Mouse (Mus musculus) ES-Bruce4 (cell line): Measurements from ENCODE around the gene Foxa3. TPM values are rescaled to one million over a fixed set of nuclear protein-coding genes. Genes with fewer than 3 reads are reported as not detected.

Source experiments
- H3K27ac ChIP-seq: 2 replicates; pipeline ENCODE4 v1.5.1; 2012; ENCODE audit warnings: low read length, inconsistent platforms; ENCODE audit not compliant: insufficient read depth
- H3K27me3 ChIP-seq: 2 replicates; pipeline ENCODE4 v1.6.1; 2012; ENCODE audit warnings: mild to moderate bottlenecking, low read length, inconsistent platforms; ENCODE audit not compliant: control insufficient read depth, poor library complexity, insufficient read depth, severe bottlenecking
- H3K36me3 ChIP-seq: 2 replicates; pipeline ENCODE4 v1.6.1; 2012; ENCODE audit warnings: inconsistent platforms, mild to moderate bottlenecking, low read length, moderate library complexity; ENCODE audit not compliant: control insufficient read depth, poor library complexity, insufficient read depth, severe bottlenecking
- H3K4me1 ChIP-seq: one replicate; pipeline ENCODE4 v1.8.1; 2011; ENCODE audit warnings: low read length; ENCODE audit not compliant: control insufficient read depth, insufficient read depth
- H3K4me3 ChIP-seq: 2 replicates; pipeline ENCODE4 v1.5.1; 2011; ENCODE audit warnings: low read depth, mild to moderate bottlenecking, low read length
- H3K9ac ChIP-seq: 2 replicates; pipeline ENCODE4 v1.6.1; 2012; ENCODE audit warnings: low read depth, mild to moderate bottlenecking, inconsistent platforms; ENCODE audit not compliant: poor library complexity, severe bottlenecking
- H3K9me3 ChIP-seq: replicated peaks from 2 replicates; pipeline ENCODE4 v1.6.1; 2012; ENCODE audit warnings: mild to moderate bottlenecking, low read length, inconsistent platforms; ENCODE audit not compliant: control insufficient read depth, poor library complexity, insufficient read depth, severe bottlenecking
- CTCF ChIP-seq: IDR thresholded peaks from one replicate; pipeline ENCODE4 v1.8.1; 2011; ENCODE audit warnings: low read depth, low read length
- EP300 ChIP-seq: IDR thresholded peaks from 2 replicates; pipeline ENCODE4 v1.6.1; 2011; ENCODE audit warnings: low read depth, low read length; ENCODE audit not compliant: insufficient read depth
- POLR2A ChIP-seq: IDR thresholded peaks from one replicate; pipeline ENCODE4 v1.8.1; 2011; ENCODE audit warnings: low read length; ENCODE audit not compliant: insufficient read depth
- polyA plus RNA-seq: library from polyadenylated mRNA; stranded (reverse); fragments of >200 nt; gene quantifications from 2 replicates; pipeline ENCODE4 v1.2.4, GENCODE M21; 2011; ENCODE audit warnings: low read depth; ENCODE audit not compliant: missing spikeins, insufficient read depth, insufficient read length

Gene Foxa3
- polyA plus RNA-seq, 1 experiment, result 2.5 TPM

DNA sequence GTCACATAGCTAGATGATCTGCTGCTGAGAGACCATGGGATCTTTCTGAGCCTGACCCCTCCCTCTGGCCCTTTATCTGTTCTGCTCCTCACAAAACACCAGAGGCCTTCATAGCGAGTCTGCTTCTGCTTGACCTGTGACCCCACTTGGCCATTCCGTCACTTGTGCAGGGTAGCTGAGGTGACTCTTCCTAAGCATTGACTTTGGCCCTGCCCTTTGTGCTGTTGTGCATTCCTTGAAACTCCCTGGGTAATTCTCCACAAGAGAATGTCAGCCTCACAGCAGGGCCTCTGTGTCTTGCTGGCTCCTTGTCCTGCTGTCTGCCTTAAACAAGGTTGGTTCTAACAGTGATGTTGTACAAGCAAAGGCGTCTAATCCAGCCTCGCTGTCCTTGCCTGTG is 8.3 kb upstream of the Foxa3 start:
- Histone ChIP-seq H3K27me3 (no peaks in the 10 kb centered on the region), H3K4me3 (no peak overlapping the region), H3K9ac (no peak overlapping the region), H3K9me3 (no peaks in the 10 kb centered on the region), H3K36me3 (peaks cover 36% of the 10 kb centered on the region), H3K4me1 (no peaks in the 10 kb centered on the region), H3K27ac (no peak overlapping the region)
- TF ChIP-seq CTCF (no peak), EP300 (no peak), POLR2A (no peak)

DNA sequence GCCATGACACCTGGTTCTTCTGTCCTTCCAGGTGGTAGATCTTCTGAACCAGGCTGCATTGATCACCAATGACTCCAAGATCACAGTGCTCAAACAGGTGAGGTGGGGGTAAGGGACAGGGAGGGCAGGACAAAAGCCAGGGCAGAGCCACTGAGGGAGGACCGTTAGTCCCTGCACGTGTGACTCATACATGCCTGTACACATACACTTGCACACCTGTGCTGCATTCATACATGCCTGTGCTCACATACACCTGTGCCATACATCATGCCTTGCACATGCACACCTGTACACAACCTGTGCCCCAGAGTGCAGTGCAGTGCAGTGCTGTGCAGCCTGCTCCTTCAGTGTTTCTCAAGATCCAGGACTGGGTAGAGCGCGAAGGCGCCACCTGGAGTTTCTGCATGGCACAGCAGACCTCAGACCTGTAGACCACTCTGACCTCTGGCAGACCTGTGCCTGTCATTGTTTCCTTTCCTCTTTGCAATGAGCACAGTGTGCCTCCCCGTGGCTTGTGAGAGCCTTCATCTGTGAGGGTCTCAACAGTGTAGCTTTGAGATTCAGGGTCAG is 5.8 kb upstream of the Foxa3 start:
- H3K27me3 ChIP-seq, result no peaks in the 10 kb centered on the region
- H3K9ac ChIP-seq, result no peak overlapping the region
- TF ChIP-seq CTCF (peak; percentile 83), EP300 (no peak), POLR2A (no peak)
- H3K4me3 ChIP-seq, result no peak overlapping the region
- no peak overlapping the region for H3K27ac ChIP-seq
- peaks cover 20% of the 10 kb centered on the region for H3K36me3 ChIP-seq
- no peaks in the 10 kb centered on the region for H3K9me3 ChIP-seq
- H3K4me1 ChIP-seq, result no peaks in the 10 kb centered on the region

DNA sequence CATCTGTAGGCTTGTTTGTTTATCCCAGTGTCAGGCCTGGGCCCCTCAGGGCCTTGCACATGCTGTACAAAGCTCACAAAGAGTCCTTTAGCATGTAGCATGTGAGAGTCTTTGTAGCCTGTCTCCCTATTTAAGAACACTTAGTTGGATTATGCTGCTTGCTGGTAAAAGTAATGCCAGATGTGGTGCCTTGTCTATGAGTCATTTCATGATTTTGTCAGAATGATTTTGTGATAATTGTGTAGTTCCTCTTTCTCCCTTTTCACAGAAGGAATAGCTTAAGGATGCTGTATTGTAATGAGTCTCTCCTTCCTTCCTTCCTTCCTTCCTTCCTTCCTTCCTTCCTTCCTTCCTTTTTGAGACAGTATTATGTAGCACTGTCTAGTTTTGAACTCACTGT is 4.7 kb upstream of the Foxa3 start:
- Histone ChIP-seq H3K27ac (no peak overlapping the region), H3K4me1 (no peaks in the 10 kb centered on the region), H3K9ac (no peak overlapping the region), H3K4me3 (no peak overlapping the region), H3K9me3 (no peaks in the 10 kb centered on the region), H3K36me3 (peaks cover 18% of the 10 kb centered on the region), H3K27me3 (no peaks in the 10 kb centered on the region)
- no peak for TF ChIP-seq EP300
- TF ChIP-seq CTCF, result no peak
- no peak for TF ChIP-seq POLR2A

DNA sequence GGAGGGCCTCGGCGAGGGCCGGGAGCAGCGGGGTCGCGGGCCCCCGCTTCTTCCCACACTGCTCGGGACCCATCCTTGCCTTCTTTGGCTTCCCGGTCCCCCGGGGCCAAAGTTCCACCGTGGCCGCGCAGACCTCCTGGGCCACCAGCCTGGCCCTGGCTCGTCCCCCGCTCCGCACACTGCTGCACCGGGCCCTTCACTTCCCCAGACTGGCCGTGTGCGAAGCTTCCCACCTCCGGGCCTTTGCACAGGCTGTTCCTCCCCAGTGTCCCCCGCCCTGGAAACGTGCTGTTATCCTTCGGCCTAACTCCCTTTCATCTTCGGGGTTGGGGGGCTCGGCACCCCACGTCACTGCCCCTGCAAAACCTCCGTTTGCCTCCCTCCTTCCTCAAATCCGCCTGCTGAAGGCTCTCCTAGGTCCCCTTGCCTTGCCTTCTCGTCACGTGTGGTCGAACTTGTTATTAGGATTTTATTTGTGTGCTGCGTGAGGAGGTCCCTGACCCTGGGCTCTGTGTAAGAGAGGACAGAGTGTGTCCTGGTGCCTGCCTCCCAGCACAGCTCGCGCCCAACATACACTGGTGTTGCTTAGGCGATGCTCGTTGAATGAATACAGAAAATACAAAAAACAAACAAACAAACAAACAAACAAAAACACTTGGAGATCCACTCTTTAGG is 1.4 kb upstream of the Foxa3 start:
- Histone ChIP-seq H3K27me3 (no peaks in the 10 kb centered on the region), H3K9ac (peak overlapping the region; percentile 94), H3K4me3 (peak overlapping the region; percentile 91), H3K36me3 (peaks cover 3% of the 10 kb centered on the region), H3K27ac (no peak overlapping the region), H3K4me1 (peaks cover 2% of the 10 kb centered on the region), H3K9me3 (no peaks in the 10 kb centered on the region)
- TF ChIP-seq POLR2A, result no peak
- no peak for TF ChIP-seq EP300
- TF ChIP-seq CTCF, result no peak

DNA sequence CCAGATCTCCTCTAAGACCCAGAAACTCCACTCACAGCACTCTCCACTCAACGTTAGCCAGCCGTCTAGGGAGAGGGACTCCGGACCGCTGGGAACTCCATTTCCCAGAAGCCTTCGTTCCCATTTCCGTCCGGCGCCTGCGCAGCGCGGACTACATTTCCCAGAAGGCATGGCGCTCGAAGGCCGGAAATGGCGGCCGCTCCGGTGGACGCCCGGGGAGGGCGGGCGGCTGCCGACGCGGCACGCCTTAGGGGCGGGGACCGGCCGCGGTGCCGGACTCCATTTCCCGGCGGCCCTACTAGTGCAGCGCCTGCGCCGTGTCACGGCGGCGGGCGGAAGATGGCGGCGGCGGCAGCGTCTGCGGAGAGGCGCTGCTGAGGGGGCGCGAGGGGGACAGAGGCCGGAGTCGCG is 763 bp upstream of the Foxa3 start, which contains the start of gene Sympk:
TSS of gene Sympk (plus strand) at position 282 of the 411 bp plus-strand sequence.
- TF ChIP-seq EP300, result no peak
- no peak for TF ChIP-seq CTCF
- TF ChIP-seq POLR2A, result no peak

DNA sequence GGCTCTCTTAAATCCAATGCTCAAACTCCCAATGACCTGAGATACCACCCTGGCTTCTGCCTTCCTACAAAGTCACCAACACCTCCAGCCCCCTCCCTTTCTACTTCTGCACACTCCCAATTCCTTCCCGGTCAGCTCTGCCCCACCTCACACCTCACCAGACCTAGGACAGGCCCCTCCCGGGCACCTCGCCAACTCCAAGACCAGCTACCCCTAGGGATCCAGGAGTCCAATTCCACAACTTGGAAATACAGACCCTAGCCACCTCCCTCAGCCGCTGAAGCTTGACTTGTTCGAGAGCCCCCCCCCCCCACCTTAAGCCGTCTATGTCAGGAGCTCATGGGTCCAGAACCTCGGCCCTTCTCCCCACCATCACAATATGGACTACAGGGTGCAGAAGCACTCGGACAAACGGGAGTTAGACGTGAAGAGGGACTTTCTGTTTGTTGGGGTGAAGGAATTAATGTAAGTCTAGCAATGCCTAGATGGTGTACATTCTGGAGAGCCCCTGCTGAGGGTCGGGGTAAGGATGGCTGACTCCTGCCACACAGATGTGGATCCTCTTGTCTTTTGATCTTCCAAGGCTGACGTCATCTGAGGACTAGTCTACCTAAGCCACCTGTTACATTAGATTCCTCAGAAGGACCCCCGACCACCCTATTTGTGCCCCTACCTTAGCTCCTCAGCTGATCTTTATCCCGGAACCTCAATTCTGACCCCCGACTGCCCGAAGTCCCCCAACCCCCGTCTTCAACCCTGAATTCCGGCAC is 964 bp downstream of the Foxa3 start:
- Histone ChIP-seq H3K27me3 (no peaks in the 10 kb centered on the region), H3K9ac (peak overlapping the region; percentile 73), H3K4me1 (peaks cover 3% of the 10 kb centered on the region), H3K9me3 (no peaks in the 10 kb centered on the region), H3K27ac (no peak overlapping the region), H3K36me3 (no peaks in the 10 kb centered on the region), H3K4me3 (0 out of 2 replicates have a peak overlapping the region, but pooled peaks have one; percentile 55)
- TF ChIP-seq POLR2A, result no peak
- no peak for TF ChIP-seq CTCF

More for the DNA sequence above, 763 bp upstream of the Foxa3 start, which contains the start of gene Sympk:
- H3K4me3 ChIP-seq, result peak within 1 kb of the TSS; percentile 91
- peak within 1 kb of the TSS; percentile 23; the same call in 1 of the 2 replicates for H3K27ac ChIP-seq
- no peaks in the 10 kb centered on the region for H3K9me3 ChIP-seq
- H3K36me3 ChIP-seq, result no peaks in the 10 kb centered on the region
- peaks cover 3% of the 10 kb centered on the region for H3K4me1 ChIP-seq
- peak within 1 kb of the TSS; percentile 94 for H3K9ac ChIP-seq
- H3K27me3 ChIP-seq, result no peaks in the 10 kb centered on the region
